Mouse (Mus musculus): ENCODE results near the gene Esd. TPM values are rescaled to one million over a fixed set of nuclear protein-coding genes. Genes with fewer than 3 reads are reported as not detected.

The Esd gene
- 100 to 1,000 TPM; 203 to 204 TPM for polyA plus RNA-seq (2017; shearing (Covaris generic))

- peak; percentile 99 for ATAC-seq
These were observed at the start of gene Esd for GRCm38 (mm10) chr14:74732079-74732783. Gene Esd, plus strand, starts transcription at chr14:74732297.

GRCm38 (mm10) chr14:74684298-74684978 lies 47.7 kb upstream of the Esd start:
- no peak for ATAC-seq

GRCm38 (mm10) chr14:74691963-74692362 lies 40.1 kb upstream of the Esd start:
- no peak for ATAC-seq

- ATAC-seq, result no peak
These were observed 35.3 kb upstream of the Esd start for GRCm38 (mm10) chr14:74696766-74697165.

- ATAC-seq, result no peak
These were observed 34.7 kb upstream of the Esd start for GRCm38 (mm10) chr14:74697432-74697831.

GRCm38 (mm10) chr14:74699241-74699640 lies 32.9 kb upstream of the Esd start:
- no peak for ATAC-seq

GRCm38 (mm10) chr14:74703930-74704329 lies 28.2 kb upstream of the Esd start:
- no peak for ATAC-seq

GRCm38 (mm10) chr14:74709054-74709453 lies 23.0 kb upstream of the Esd start:
- ATAC-seq, result no peak

GRCm38 (mm10) chr14:74723541-74723940 lies 8.6 kb upstream of the Esd start:
- no peak for ATAC-seq

- ATAC-seq, result peak; percentile 5
These were observed 647 bp upstream of the Esd start for GRCm38 (mm10) chr14:74731221-74732078.

GRCm38 (mm10) chr14:74733397-74733796 lies 1.3 kb downstream of the Esd start:
- no peak for ATAC-seq

GRCm38 (mm10) chr14:74735471-74735870 lies 3.4 kb downstream of the Esd start:
- ATAC-seq, result no peak

- ATAC-seq, result no peak
These were observed 4.8 kb downstream of the Esd start for GRCm38 (mm10) chr14:74736850-74737249.

- ATAC-seq, result peak; percentile 80
These were observed 32.3 kb downstream of the Esd start for GRCm38 (mm10) chr14:74764191-74764918.

GRCm38 (mm10) chr14:74767892-74768291 lies 35.8 kb downstream of the Esd start:
- ATAC-seq, result no peak

GRCm38 (mm10) chr14:74774046-74774619 lies 42.0 kb downstream of the Esd start:
- no peak for ATAC-seq

- ATAC-seq, result no peak
These were observed 52.3 kb downstream of the Esd start for GRCm38 (mm10) chr14:74784243-74784934.

- ATAC-seq, result no peak
These were observed 55.6 kb downstream of the Esd start for GRCm38 (mm10) chr14:74787717-74788116.

- ATAC-seq, result no peak
These were observed 56.7 kb downstream of the Esd start for GRCm38 (mm10) chr14:74788766-74789165.

- no peak for ATAC-seq
These were observed 58.4 kb downstream of the Esd start for GRCm38 (mm10) chr14:74790535-74790934.

GRCm38 (mm10) chr14:74792793-74793192 lies 60.7 kb downstream of the Esd start:
- no peak for ATAC-seq

- ATAC-seq, result no peak
These were observed 62.8 kb downstream of the Esd start for GRCm38 (mm10) chr14:74794931-74795330.

Data from CD4-positive, CD25-positive, alpha-beta regulatory T cell, adult 4 months (primary cell).